Mouse (Mus musculus) heart, postnatal 0 days (tissue): ENCODE data around the gene Olfr649.

Experiments used
- CTCF ChIP-seq: IDR thresholded peaks from 2 replicates; pipeline ENCODE4 v1.5.1; 2016; ENCODE audit warnings: antibody characterized with exemption, control low read depth, low read depth
- EP300 ChIP-seq: IDR thresholded peaks from 2 replicates; pipeline ENCODE4 v1.6.1; 2016; ENCODE audit warnings: antibody characterized with exemption, low read depth

GRCm38 (mm10) chr7:104143179-104143578 lies 52.6 kb downstream of the Olfr649 start, which contains the start of gene Ubqln3:
- TF ChIP-seq CTCF (no peak), EP300 (no peak)
